Mouse (Mus musculus) bone marrow macrophage, adult 2 months (primary cell): ENCODE data around the gene Tlx3.

Experiments used
- CTCF ChIP-seq: IDR thresholded peaks from 2 replicates; pipeline ENCODE4 v1.5.1; 2012; ENCODE audit warnings: low read depth, mild to moderate bottlenecking, low read length, moderate library complexity
- POLR2A ChIP-seq: IDR thresholded peaks from 2 replicates; pipeline ENCODE4 v1.6.1; 2012; ENCODE audit warnings: mild to moderate bottlenecking, low read depth, low read length, borderline replicate concordance

GRCm38 (mm10) chr11:33156436-33157015 is 46.9 kb downstream of the Tlx3 start:
- TF ChIP-seq CTCF (no peak), POLR2A (no peak)
